Mouse (Mus musculus): Measurements from ENCODE around the gene Acsm1.

DNA sequence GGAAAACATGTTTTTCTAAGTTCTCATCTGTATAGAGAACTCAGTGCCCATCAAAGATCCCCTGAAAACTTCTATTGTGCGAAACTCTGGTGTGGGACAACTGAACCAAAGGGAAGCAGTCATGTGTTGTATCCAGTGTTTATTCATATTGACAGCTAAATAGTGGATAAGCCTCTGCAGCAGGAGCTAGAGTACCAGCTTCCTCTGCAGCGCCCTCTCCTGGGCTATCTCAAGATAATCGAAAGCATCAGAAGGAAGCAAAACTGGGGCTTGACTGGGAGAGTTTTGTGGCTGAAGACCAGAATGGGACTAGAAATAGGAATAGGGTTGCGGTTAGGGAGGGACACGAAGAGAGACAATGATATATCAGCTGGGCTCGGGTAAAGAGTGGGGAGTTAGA lies 64.1 kb downstream of the Acsm1 start:
- TF ChIP-seq CTCF (IDR thresholded peaks at IDR 0.05; ENCODE audit: low read depth) (peak; percentile 66), EP300 (optimal IDR thresholded peaks at IDR 0.05) (no peak)

Measured in stomach, postnatal 0 days (tissue).